Mouse (Mus musculus): ENCODE measurements around the gene Klf15. TPM values are rescaled to one million over a fixed set of nuclear protein-coding genes. Genes with fewer than 3 reads are reported as not detected.
A peak's percentile ranks its signal among the peaks of the same experiment; 100 is the strongest.

Gene Klf15
- polyA plus RNA-seq, 1 experiment from 2014 or later = 45.6 TPM

- Histone ChIP-seq H3K9ac (replicated peaks) (no peak overlapping the region), H3K4me1 (ENCODE audit: insufficient read depth) (peaks cover 2% of the 10 kb centered on the region; the same call in 1 of the 2 replicates), H3K36me3 (replicated peaks; ENCODE audit: insufficient read depth, low read length) (no peaks in the 10 kb centered on the region), H3K4me3 (ENCODE audit: low read depth, low read length) (no peak overlapping the region), H3K27ac (ENCODE audit: low read depth) (no peak overlapping the region), H3K9me3 (ENCODE audit: low read length) (no peaks in the 10 kb centered on the region), H3K27me3 (ENCODE audit: insufficient read depth, low read length) (no peaks in the 10 kb centered on the region), H3K4me2 (ENCODE audit: low read depth, low read length) (no peak overlapping the region)
- DNase-seq (peak; percentile 82), ATAC-seq (peak; percentile 79)
- WGBS (ENCODE audit: insufficient replicate concordance) = 25% methylated on average over 7 of the region's 7 CpGs
- TF ChIP-seq CTCF (IDR thresholded peaks at IDR 0.05; ENCODE audit: low read depth) = peak; percentile 87
- TF ChIP-seq EP300 (IDR thresholded peaks at IDR 0.05; ENCODE audit: low read depth) = no peak
Measured at GRCm38 (mm10) chr6:90450179-90450578, 12.2 kb upstream of the Klf15 start.

GRCm38 (mm10) chr6:90450697-90451096 lies 11.7 kb upstream of the Klf15 start:
- Histone ChIP-seq H3K27me3 (ENCODE audit: insufficient read depth, low read length) (no peaks in the 10 kb centered on the region), H3K36me3 (replicated peaks; ENCODE audit: insufficient read depth, low read length) (no peaks in the 10 kb centered on the region), H3K9ac (replicated peaks) (no peak overlapping the region), H3K27ac (ENCODE audit: low read depth) (no peak overlapping the region; the same call in 1 of the 2 replicates), H3K9me3 (ENCODE audit: low read length) (no peaks in the 10 kb centered on the region), H3K4me2 (ENCODE audit: low read depth, low read length) (no peak overlapping the region), H3K4me1 (ENCODE audit: insufficient read depth) (peaks cover 2% of the 10 kb centered on the region; the same call in 1 of the 2 replicates), H3K4me3 (ENCODE audit: low read depth, low read length) (no peak overlapping the region)
- DNase-seq (peak; percentile 70), ATAC-seq (peak; percentile 93)
- 56% methylated on average over 5 of the region's 5 CpGs for WGBS (ENCODE audit: insufficient replicate concordance)
- TF ChIP-seq CTCF (IDR thresholded peaks at IDR 0.05; ENCODE audit: low read depth) = no peak
- TF ChIP-seq EP300 (IDR thresholded peaks at IDR 0.05; ENCODE audit: low read depth) = no peak

- WGBS (ENCODE audit: insufficient replicate concordance) = 80% methylated on average over 5 of the region's 5 CpGs
Measured at GRCm38 (mm10) chr6:90451512-90451911, 10.9 kb upstream of the Klf15 start.

GRCm38 (mm10) chr6:90452603-90453002 lies 9.8 kb upstream of the Klf15 start:
- H3K27ac ChIP-seq (ENCODE audit: low read depth) = no peak overlapping the region
- DNase-seq = no peak
- H3K4me3 ChIP-seq (ENCODE audit: low read depth, low read length) = no peak overlapping the region
- H3K27me3 ChIP-seq (ENCODE audit: insufficient read depth, low read length) = no peaks in the 10 kb centered on the region
- no peak for TF ChIP-seq EP300 (IDR thresholded peaks at IDR 0.05; ENCODE audit: low read depth)
- no peak for TF ChIP-seq CTCF (IDR thresholded peaks at IDR 0.05; ENCODE audit: low read depth)
- H3K4me1 ChIP-seq (ENCODE audit: insufficient read depth) = peaks cover 2% of the 10 kb centered on the region; the same call in 1 of the 2 replicates
- H3K4me2 ChIP-seq (ENCODE audit: low read depth, low read length) = no peak overlapping the region
- H3K36me3 ChIP-seq (replicated peaks; ENCODE audit: insufficient read depth, low read length) = no peaks in the 10 kb centered on the region
- H3K9me3 ChIP-seq (ENCODE audit: low read length) = no peaks in the 10 kb centered on the region
- no peak overlapping the region for H3K9ac ChIP-seq (replicated peaks)
- no peak for ATAC-seq

More at GRCm38 (mm10) chr6:90451512-90451911, 10.9 kb upstream of the Klf15 start:
- DNase-seq = no peak
- no peaks in the 10 kb centered on the region for H3K27me3 ChIP-seq (ENCODE audit: insufficient read depth, low read length)
- no peak overlapping the region for H3K4me3 ChIP-seq (ENCODE audit: low read depth, low read length)
- H3K27ac ChIP-seq (ENCODE audit: low read depth) = no peak overlapping the region
- no peak overlapping the region for H3K4me2 ChIP-seq (ENCODE audit: low read depth, low read length)
- TF ChIP-seq CTCF (IDR thresholded peaks at IDR 0.05; ENCODE audit: low read depth) = no peak
- H3K9me3 ChIP-seq (ENCODE audit: low read length) = no peaks in the 10 kb centered on the region
- H3K9ac ChIP-seq (replicated peaks) = no peak overlapping the region
- no peak for ATAC-seq
- no peaks in the 10 kb centered on the region for H3K36me3 ChIP-seq (replicated peaks; ENCODE audit: insufficient read depth, low read length)
- peaks cover 2% of the 10 kb centered on the region; the same call in 1 of the 2 replicates for H3K4me1 ChIP-seq (ENCODE audit: insufficient read depth)

- ATAC-seq = no peak
- Histone ChIP-seq H3K4me3 (ENCODE audit: low read depth, low read length) (no peak overlapping the region), H3K9ac (replicated peaks) (no peak overlapping the region), H3K9me3 (ENCODE audit: low read length) (no peaks in the 10 kb centered on the region), H3K36me3 (replicated peaks; ENCODE audit: insufficient read depth, low read length) (no peaks in the 10 kb centered on the region), H3K27me3 (ENCODE audit: insufficient read depth, low read length) (no peaks in the 10 kb centered on the region), H3K4me2 (ENCODE audit: low read depth, low read length) (no peak overlapping the region), H3K27ac (ENCODE audit: low read depth) (no peak overlapping the region), H3K4me1 (ENCODE audit: insufficient read depth) (peaks cover 2% of the 10 kb centered on the region; the same call in 1 of the 2 replicates)
- DNase-seq = no peak
- TF ChIP-seq CTCF (IDR thresholded peaks at IDR 0.05; ENCODE audit: low read depth) (no peak), EP300 (IDR thresholded peaks at IDR 0.05; ENCODE audit: low read depth) (no peak)
- 69% methylated on average over 5 of the region's 5 CpGs for WGBS (ENCODE audit: insufficient replicate concordance)
Measured at GRCm38 (mm10) chr6:90453751-90454150, 8.6 kb upstream of the Klf15 start.

GRCm38 (mm10) chr6:90457421-90457820 lies 5.0 kb upstream of the Klf15 start:
- Histone ChIP-seq H3K27ac (ENCODE audit: low read depth) (no peak overlapping the region), H3K27me3 (ENCODE audit: insufficient read depth, low read length) (peaks cover 14% of the 10 kb centered on the region), H3K4me2 (ENCODE audit: low read depth, low read length) (no peak overlapping the region), H3K9ac (replicated peaks) (no peak overlapping the region), H3K4me3 (ENCODE audit: low read depth, low read length) (no peak overlapping the region), H3K4me1 (ENCODE audit: insufficient read depth) (peaks cover 5% of the 10 kb centered on the region; the same call in 1 of the 2 replicates), H3K9me3 (ENCODE audit: low read length) (no peaks in the 10 kb centered on the region), H3K36me3 (replicated peaks; ENCODE audit: insufficient read depth, low read length) (no peaks in the 10 kb centered on the region)
- no peak for ATAC-seq
- WGBS (ENCODE audit: insufficient replicate concordance) = 63% methylated on average over 2 of the region's 2 CpGs
- no peak for TF ChIP-seq CTCF (IDR thresholded peaks at IDR 0.05; ENCODE audit: low read depth)
- no peak for TF ChIP-seq EP300 (IDR thresholded peaks at IDR 0.05; ENCODE audit: low read depth)
- DNase-seq = no peak

Data from liver, postnatal 0 days (tissue).